Mouse (Mus musculus) cerebellum, adult 2 months (tissue): ENCODE results near the gene Ip6k1.

Experiments used
- CTCF ChIP-seq: fragments of 200-500 bp; IDR thresholded peaks from 2 replicates; pipeline ENCODE4 v1.5.1; 2011; ENCODE audit warnings: low read depth, mild to moderate bottlenecking, control low read depth, low read length, moderate library complexity, borderline replicate concordance; ENCODE audit not compliant: insufficient read depth
- POLR2A ChIP-seq: fragments of 200-500 bp; IDR thresholded peaks from 2 replicates; pipeline ENCODE4 v1.6.1; 2011; ENCODE audit warnings: low read length, control low read depth, borderline replicate concordance; ENCODE audit not compliant: insufficient read depth

- TF ChIP-seq POLR2A (0 out of 2 replicates have a peak, but pooled peaks have one; percentile 10), CTCF (no peak)
Observed at GRCm38 (mm10) chr9:108049561-108050251, 47.4 kb downstream of the Ip6k1 start.
